Mouse (Mus musculus): Measurements from ENCODE around the gene Fancd2.

Gene Fancd2

GRCm38 (mm10) chr6:113522310-113522709, 9.2 kb upstream of the Fancd2 start:
- peak in 1 of 2 experiments; percentile 51 for DNase-seq (ENCODE audit: inconsistent age in 2 of 2, low spot score in 1 of 2)

- DNase-seq (ENCODE audit: inconsistent age in 2 of 2, low spot score in 1 of 2) = no peak
These were observed 8.1 kb upstream of the Fancd2 start for GRCm38 (mm10) chr6:113523420-113523819.

- no peak for DNase-seq (ENCODE audit: inconsistent age in 2 of 2, low spot score in 1 of 2)
These were observed 440 bp downstream of the Fancd2 start for GRCm38 (mm10) chr6:113531840-113532404.

GRCm38 (mm10) chr6:113534886-113535285, 3.4 kb downstream of the Fancd2 start:
- no peak for DNase-seq (ENCODE audit: inconsistent age in 2 of 2, low spot score in 1 of 2)

- DNase-seq (ENCODE audit: inconsistent age in 2 of 2, low spot score in 1 of 2) = no peak
These were observed 10.1 kb downstream of the Fancd2 start for GRCm38 (mm10) chr6:113541610-113542009.

- no peak for DNase-seq (ENCODE audit: inconsistent age in 2 of 2, low spot score in 1 of 2)
These were observed 12.5 kb downstream of the Fancd2 start for GRCm38 (mm10) chr6:113543906-113544481.

GRCm38 (mm10) chr6:113559736-113560135, 28.3 kb downstream of the Fancd2 start:
- no peak for DNase-seq (ENCODE audit: inconsistent age in 2 of 2, low spot score in 1 of 2)

GRCm38 (mm10) chr6:113564557-113564956, 33.1 kb downstream of the Fancd2 start:
- no peak for DNase-seq (ENCODE audit: inconsistent age in 2 of 2, low spot score in 1 of 2)

GRCm38 (mm10) chr6:113576044-113576443, 44.6 kb downstream of the Fancd2 start:
- no peak for DNase-seq (ENCODE audit: inconsistent age in 2 of 2, low spot score in 1 of 2)

- DNase-seq (ENCODE audit: inconsistent age in 2 of 2, low spot score in 1 of 2) = no peak
These were observed 47.8 kb downstream of the Fancd2 start for GRCm38 (mm10) chr6:113579306-113579705.

GRCm38 (mm10) chr6:113583023-113583422, 51.5 kb downstream of the Fancd2 start:
- DNase-seq (ENCODE audit: inconsistent age in 2 of 2, low spot score in 1 of 2) = no peak

GRCm38 (mm10) chr6:113585065-113585464, 53.6 kb downstream of the Fancd2 start:
- no peak for DNase-seq (ENCODE audit: inconsistent age in 2 of 2, low spot score in 1 of 2)

- DNase-seq (ENCODE audit: inconsistent age in 2 of 2, low spot score in 1 of 2) = peak; percentile 68 to 89
These were observed 55.1 kb downstream of the Fancd2 start for GRCm38 (mm10) chr6:113586466-113587183.

- DNase-seq (ENCODE audit: inconsistent age in 2 of 2, low spot score in 1 of 2) = no peak
These were observed 61.2 kb downstream of the Fancd2 start for GRCm38 (mm10) chr6:113592637-113593036.

GRCm38 (mm10) chr6:113597945-113598344, 66.5 kb downstream of the Fancd2 start:
- no peak for DNase-seq (ENCODE audit: inconsistent age in 2 of 2, low spot score in 1 of 2)

GRCm38 (mm10) chr6:113599833-113600232, 68.4 kb downstream of the Fancd2 start:
- DNase-seq (ENCODE audit: inconsistent age in 2 of 2, low spot score in 1 of 2) = peak; percentile 89 to 93

- no peak for DNase-seq (ENCODE audit: inconsistent age in 2 of 2, low spot score in 1 of 2)
These were observed 69.2 kb downstream of the Fancd2 start, which contains the start of gene Fancd2os for GRCm38 (mm10) chr6:113600543-113601139. Gene Fancd2os (minus strand): TSS chr6:113600715.

GRCm38 (mm10) chr6:113602821-113603220, 71.3 kb downstream of the Fancd2 start:
- no peak for DNase-seq (ENCODE audit: inconsistent age in 2 of 2, low spot score in 1 of 2)

GRCm38 (mm10) chr6:113603993-113604392, 72.5 kb downstream of the Fancd2 start:
- peak in 1 of 2 experiments; percentile 34 for DNase-seq (ENCODE audit: inconsistent age in 2 of 2, low spot score in 1 of 2)

GRCm38 (mm10) chr6:113604432-113605223, 73.1 kb downstream of the Fancd2 start, which contains the start of gene Brk1:
Gene Brk1 (plus strand): TSS chr6:113604772.
- DNase-seq (ENCODE audit: inconsistent age in 2 of 2, low spot score in 1 of 2) = peak; percentile 92 to 97

- DNase-seq (ENCODE audit: inconsistent age in 2 of 2, low spot score in 1 of 2) = no peak
These were observed 73.7 kb downstream of the Fancd2 start for GRCm38 (mm10) chr6:113605224-113605545.
